Mouse (Mus musculus) mammary gland, adult 2 months (tissue): ENCODE measurements around the gene Mllt10. TPM values are rescaled to one million over a fixed set of nuclear protein-coding genes. Genes with fewer than 3 reads are reported as not detected.

Experiments
- polyA plus RNA-seq: library from polyadenylated mRNA; depleted of rRNA; stranded (reverse); fragments of >200 nt; gene quantifications from 2 replicates; pipeline ENCODE4 v1.2.3, GENCODE M21; 2012; ENCODE audit warnings: low replicate concordance; rRNA removed

Gene Mllt10
- 27.7 and 33.8 TPM in 2 replicates for polyA plus RNA-seq

DNA sequence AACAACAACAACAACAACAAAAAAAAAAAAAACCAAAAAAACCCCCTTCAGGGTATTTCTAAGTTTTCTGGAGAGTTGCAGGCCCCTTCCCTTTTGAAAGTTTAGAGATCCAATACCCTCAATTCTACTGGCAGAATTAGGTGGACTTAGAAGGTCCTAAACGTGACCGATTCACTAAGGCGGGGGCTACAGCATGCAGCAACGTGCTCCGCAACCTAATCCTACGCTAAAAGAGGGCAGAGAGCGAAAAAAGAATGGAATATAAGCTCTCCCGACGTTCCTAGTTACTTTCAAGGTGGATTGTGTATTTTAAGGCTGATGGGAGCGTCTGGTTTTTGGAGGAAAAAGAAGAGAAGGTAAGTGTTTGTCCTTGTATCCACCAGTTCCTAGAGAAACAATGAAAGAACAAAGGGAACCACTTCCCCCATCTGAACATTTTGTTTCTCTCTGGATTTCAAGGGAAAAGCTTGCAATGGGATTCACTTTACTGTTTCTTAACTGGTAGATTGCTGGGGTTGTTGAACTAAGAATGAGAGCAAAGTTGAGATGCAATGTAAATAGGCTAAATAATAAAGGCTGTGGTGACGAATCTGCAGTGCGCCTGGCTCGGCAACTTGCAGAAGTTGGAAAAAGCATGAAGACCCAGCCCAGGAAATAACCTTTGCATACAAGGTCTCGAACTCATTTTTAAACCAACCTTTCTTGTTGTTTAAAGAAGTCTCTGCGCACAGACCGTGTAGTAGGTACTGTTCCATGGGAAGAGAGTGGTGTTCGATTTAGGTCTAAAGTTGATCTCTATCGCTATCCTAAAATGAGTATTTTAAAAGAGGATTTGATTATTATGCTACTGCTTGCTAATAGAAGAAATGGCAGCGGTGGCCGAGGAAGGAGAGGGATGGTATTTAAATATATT lies at the start of gene Mllt10:
Gene Mllt10 (plus strand): TSS at position 222 of the 913 bp plus-strand sequence.

DNA sequence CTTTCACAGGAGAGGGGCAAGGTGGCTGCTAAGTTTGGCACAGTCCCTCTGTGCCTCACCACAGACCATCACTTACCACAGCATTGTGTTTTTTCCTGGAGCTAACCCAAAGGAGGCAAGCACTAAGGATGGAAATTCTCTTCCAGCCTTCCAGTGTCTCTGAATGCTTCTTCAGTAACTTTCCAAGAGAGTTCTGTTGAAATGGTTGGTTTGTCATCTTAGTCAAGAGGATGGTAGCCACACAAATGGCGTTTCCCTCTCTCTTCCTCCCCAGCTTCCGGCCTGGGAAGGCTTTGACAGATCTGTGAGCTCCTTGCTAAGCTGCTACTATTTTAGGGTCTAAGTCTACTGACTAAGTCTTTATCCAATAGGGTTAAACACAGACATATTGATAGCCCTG lies 17.5 kb upstream of the Mllt10 start, which contains the start of gene A930004D18Rik:
Gene A930004D18Rik (minus strand): TSS at position 247 of the 400 bp plus-strand sequence.

DNA sequence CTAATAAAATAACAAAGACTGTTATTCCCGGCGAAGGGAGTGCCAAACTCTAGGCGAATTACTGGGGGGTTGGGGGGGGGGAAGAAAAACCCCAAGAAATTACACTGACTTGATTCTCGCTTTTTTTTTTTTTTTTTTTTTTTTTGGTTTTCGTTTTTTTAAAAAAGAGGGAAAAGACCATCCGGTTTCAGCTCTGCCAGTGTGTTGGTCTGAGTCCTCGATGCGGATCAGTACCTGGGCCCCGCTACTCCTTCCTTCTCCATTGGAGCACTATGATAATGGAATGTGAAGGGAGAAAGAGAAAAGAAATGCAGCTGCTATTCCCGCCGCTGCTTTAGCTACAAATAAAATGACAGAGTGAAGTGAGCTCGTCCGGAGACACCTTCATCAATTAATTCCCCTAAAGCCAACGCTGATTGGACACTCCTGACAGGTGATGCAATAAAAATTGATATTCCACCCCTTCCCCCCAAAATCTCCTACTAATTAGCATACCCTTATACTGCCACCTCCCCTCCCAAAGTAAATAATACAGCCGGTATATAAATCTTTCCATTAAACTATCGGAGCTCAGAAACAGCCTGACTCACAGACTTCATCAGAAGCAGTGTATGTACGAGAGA lies 6.5 kb upstream of the Mllt10 start, which contains the start of gene Skida1:
Gene Skida1 (minus strand): TSS at position 599 of the 623 bp plus-strand sequence.

Other genes with a start within 250 kb of the Mllt10 start
- gene H2al2a, start 58.3 kb upstream of the Mllt10 start, polyA plus RNA-seq, result not detected in 2 replicates
- gene A930004D18Rik, start 17.5 kb upstream of the Mllt10 start, polyA plus RNA-seq, result 2.5 and 2.7 TPM in 2 replicates
- gene Skida1, start 6.2 kb upstream of the Mllt10 start, polyA plus RNA-seq, result 1.1 and 2.8 TPM in 2 replicates